Mouse (Mus musculus) hindbrain, embryonic 13.5 days (tissue): ENCODE measurements around the gene Ptgs1. TPM values are rescaled to one million over a fixed set of nuclear protein-coding genes. Genes with fewer than 3 reads are reported as not detected.

Experiments used
- ATAC-seq: fragments of 200-750 bp; cut with Nextera tagmentation; 2 replicates; pipeline ENCODE4 v1.8.0; 2017; ENCODE audit warnings: moderate TSS enrichment; ENCODE audit not compliant: low FRiP score
- H3K27ac ChIP-seq: fragments of 300-500 bp; sonication (generic); 2 replicates; pipeline ENCODE4 v1.5.1; 2015; ENCODE audit warnings: inconsistent platforms, mild to moderate bottlenecking, moderate library complexity
- H3K27me3 ChIP-seq: fragments of 300-500 bp; sonication (generic); 2 replicates; pipeline ENCODE4 v1.6.1; 2015; ENCODE audit warnings: mild to moderate bottlenecking, inconsistent platforms
- H3K36me3 ChIP-seq: fragments of 300-500 bp; sonication (generic); 2 replicates; pipeline ENCODE4 v1.6.1; 2015; ENCODE audit warnings: mild to moderate bottlenecking, inconsistent platforms
- H3K4me1 ChIP-seq: fragments of 300-500 bp; sonication (generic); replicated peaks from 2 replicates; pipeline ENCODE4 v1.6.1; 2015; ENCODE audit warnings: inconsistent platforms
- H3K4me2 ChIP-seq: fragments of 300-500 bp; sonication (generic); 2 replicates; pipeline ENCODE4 v1.6.1; 2015; ENCODE audit warnings: inconsistent platforms, mild to moderate bottlenecking, moderate library complexity
- H3K4me3 ChIP-seq: fragments of 300-500 bp; sonication (generic); 2 replicates; pipeline ENCODE4 v1.5.1; 2015; ENCODE audit warnings: mild to moderate bottlenecking, inconsistent platforms
- H3K9ac ChIP-seq: fragments of 300-500 bp; sonication (generic); 2 replicates; pipeline ENCODE4 v1.6.1; 2015; ENCODE audit warnings: mild to moderate bottlenecking, inconsistent platforms
- H3K9me3 ChIP-seq: fragments of 300-500 bp; sonication (generic); 2 replicates; pipeline ENCODE4 v1.6.1; 2016; ENCODE audit warnings: inconsistent platforms
- WGBS: fragments of 180-500 bp; shearing (Covaris S2); methylation state at CpG from one replicate; pipeline ENCODE4 v1.1.7; 2015; 5-methylcytosine and 5-hydroxymethylcytosine counted together
- polyA plus RNA-seq: library from polyadenylated mRNA; unstranded; fragments of >200 nt; fragmentation: Nextera tagmentation; extraction: Ambion mirVana; gene quantifications from 2 replicates; pipeline ENCODE4 v1.2.1, GENCODE M21; 2015

Ptgs1 gene
- polyA plus RNA-seq, 1 experiment from 2014 or later: 5.1 TPM

GRCm38 (mm10) chr2:36237557-36237956 lies 7.3 kb downstream of the Ptgs1 start:
- H3K4me3 ChIP-seq: no peak overlapping the region
- no peaks in the 10 kb centered on the region for H3K27me3 ChIP-seq
- WGBS: 93% methylated on average over 6 of the region's 6 CpGs
- H3K4me2 ChIP-seq: no peak overlapping the region
- H3K36me3 ChIP-seq: no peaks in the 10 kb centered on the region
- H3K9ac ChIP-seq: no peak overlapping the region
- no peaks in the 10 kb centered on the region for H3K9me3 ChIP-seq
- H3K27ac ChIP-seq: no peak overlapping the region
- no peak for ATAC-seq
- H3K4me1 ChIP-seq: peaks cover 8% of the 10 kb centered on the region; the same call in 1 of the 2 replicates

DNA sequence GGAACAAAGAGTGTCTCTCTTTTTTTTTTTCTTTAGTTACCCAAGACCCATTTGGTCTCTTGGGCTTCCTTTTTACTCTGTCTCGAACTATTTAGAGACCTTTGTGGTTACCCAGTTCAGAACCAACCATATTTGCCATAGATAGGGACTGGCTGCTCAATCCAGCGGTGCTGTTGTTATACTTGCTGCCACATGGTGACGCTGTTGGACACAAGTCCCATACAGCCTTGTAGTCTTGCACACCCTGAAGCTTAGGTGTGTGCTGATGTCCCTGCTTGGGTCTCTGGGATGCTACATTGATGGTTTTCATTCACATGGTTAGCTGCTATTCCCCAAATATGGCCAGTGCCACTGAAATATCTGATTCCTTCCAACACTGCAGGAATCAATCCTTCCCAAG lies 8.2 kb downstream of the Ptgs1 start:
- Histone ChIP-seq H3K9me3 (no peaks in the 10 kb centered on the region), H3K36me3 (no peaks in the 10 kb centered on the region), H3K4me3 (no peak overlapping the region), H3K4me1 (peaks cover 8% of the 10 kb centered on the region; the same call in 1 of the 2 replicates), H3K9ac (no peak overlapping the region), H3K27me3 (no peaks in the 10 kb centered on the region), H3K4me2 (no peak overlapping the region), H3K27ac (no peak overlapping the region)
- no peak for ATAC-seq
- 79% methylated on average over 3 of the region's 3 CpGs for WGBS

- Histone ChIP-seq H3K27me3 (no peaks in the 10 kb centered on the region), H3K4me2 (no peak overlapping the region), H3K4me1 (peaks cover 8% of the 10 kb centered on the region; the same call in 1 of the 2 replicates), H3K27ac (no peak overlapping the region), H3K9ac (no peak overlapping the region), H3K36me3 (no peaks in the 10 kb centered on the region), H3K9me3 (no peaks in the 10 kb centered on the region), H3K4me3 (no peak overlapping the region)
- no peak for ATAC-seq
- 91% methylated on average over 2 of the region's 2 CpGs for WGBS
Observed at GRCm38 (mm10) chr2:36238951-36239350, 8.7 kb downstream of the Ptgs1 start.

GRCm38 (mm10) chr2:36242514-36242913 lies 12.3 kb downstream of the Ptgs1 start:
- H3K4me2 ChIP-seq: no peak overlapping the region
- H3K4me3 ChIP-seq: no peak overlapping the region
- H3K27ac ChIP-seq: no peak overlapping the region
- ATAC-seq: no peak
- H3K9me3 ChIP-seq: no peaks in the 10 kb centered on the region
- H3K36me3 ChIP-seq: no peaks in the 10 kb centered on the region
- no peak overlapping the region for H3K9ac ChIP-seq
- no peaks in the 10 kb centered on the region for H3K4me1 ChIP-seq
- no peaks in the 10 kb centered on the region for H3K27me3 ChIP-seq
- WGBS: 93% methylated on average over 13 of the region's 13 CpGs

DNA sequence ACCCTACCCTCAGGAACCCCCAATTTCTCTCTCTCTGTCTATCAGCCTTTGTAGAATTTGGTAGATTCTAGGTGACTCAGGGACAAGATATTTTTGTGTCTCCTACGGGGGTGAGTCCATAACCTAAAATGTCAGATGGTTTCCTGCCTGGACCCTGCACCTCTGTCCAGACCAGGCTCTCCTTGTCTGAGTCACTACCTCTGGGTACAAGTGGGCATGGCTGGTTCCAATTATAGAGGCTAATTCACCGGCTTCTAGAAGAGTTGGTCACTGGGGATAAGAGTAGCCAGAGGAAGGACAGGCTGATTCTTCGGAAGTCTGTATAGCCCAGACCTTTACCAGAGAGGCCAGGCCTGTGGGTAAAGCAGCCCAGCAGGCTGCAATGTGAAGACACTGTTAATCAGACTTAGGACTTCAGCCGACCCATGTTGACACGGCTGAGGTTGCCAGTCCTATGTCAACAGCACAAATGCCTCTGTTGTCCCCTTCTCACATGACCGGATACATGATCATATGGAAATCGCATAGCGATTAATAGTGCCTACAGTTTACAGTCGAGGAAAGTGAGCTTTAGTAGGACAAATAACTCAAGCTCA lies 13.2 kb downstream of the Ptgs1 start:
- no peaks in the 10 kb centered on the region for H3K4me1 ChIP-seq
- no peak for ATAC-seq
- H3K27ac ChIP-seq: no peak overlapping the region
- H3K4me2 ChIP-seq: no peak overlapping the region
- H3K27me3 ChIP-seq: no peaks in the 10 kb centered on the region
- no peaks in the 10 kb centered on the region for H3K9me3 ChIP-seq
- H3K9ac ChIP-seq: no peak overlapping the region
- 92% methylated on average over 9 of the region's 9 CpGs for WGBS
- H3K4me3 ChIP-seq: no peak overlapping the region
- no peaks in the 10 kb centered on the region for H3K36me3 ChIP-seq

GRCm38 (mm10) chr2:36243892-36244309 lies 13.7 kb downstream of the Ptgs1 start:
- no peaks in the 10 kb centered on the region for H3K27me3 ChIP-seq
- 81% methylated on average over 5 of the region's 5 CpGs for WGBS
- H3K4me2 ChIP-seq: no peak overlapping the region
- H3K4me3 ChIP-seq: no peak overlapping the region
- no peaks in the 10 kb centered on the region for H3K4me1 ChIP-seq
- H3K9ac ChIP-seq: no peak overlapping the region
- no peak for ATAC-seq
- H3K9me3 ChIP-seq: no peaks in the 10 kb centered on the region
- no peak overlapping the region for H3K27ac ChIP-seq
- no peaks in the 10 kb centered on the region for H3K36me3 ChIP-seq

DNA sequence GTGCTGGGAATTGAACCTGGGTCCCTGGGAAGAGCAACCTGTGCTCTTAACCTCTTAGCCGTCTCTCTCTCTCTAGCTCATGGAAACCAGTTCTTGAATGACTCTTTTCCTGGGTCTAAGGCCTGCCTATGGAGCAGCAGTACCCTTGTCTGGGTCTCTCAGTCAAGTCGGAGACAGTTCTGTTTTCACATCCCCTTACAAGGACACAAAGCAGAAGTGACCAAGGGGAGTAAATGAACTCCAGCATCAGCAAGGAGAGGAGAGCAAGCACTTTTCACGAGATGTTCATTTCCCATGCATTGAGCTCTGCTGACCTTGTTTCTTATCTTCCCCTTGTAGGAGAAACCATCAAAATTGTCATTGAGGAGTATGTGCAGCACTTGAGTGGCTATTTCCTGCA lies 14.5 kb downstream of the Ptgs1 start:
- no peaks in the 10 kb centered on the region for H3K9me3 ChIP-seq
- ATAC-seq: no peak
- H3K36me3 ChIP-seq: no peaks in the 10 kb centered on the region
- H3K9ac ChIP-seq: no peak overlapping the region
- H3K27me3 ChIP-seq: no peaks in the 10 kb centered on the region
- no peak overlapping the region for H3K4me2 ChIP-seq
- H3K4me1 ChIP-seq: no peaks in the 10 kb centered on the region
- WGBS: 92% methylated on average over 3 of the region's 3 CpGs
- H3K4me3 ChIP-seq: no peak overlapping the region
- no peak overlapping the region for H3K27ac ChIP-seq

- no peak for ATAC-seq
- 73% methylated on average over 3 of the region's 3 CpGs for WGBS
Observed at GRCm38 (mm10) chr2:36247964-36248363, 17.7 kb downstream of the Ptgs1 start.

GRCm38 (mm10) chr2:36251156-36251555 lies 20.9 kb downstream of the Ptgs1 start:
- Histone ChIP-seq H3K9me3 (no peaks in the 10 kb centered on the region), H3K9ac (no peak overlapping the region), H3K27me3 (no peaks in the 10 kb centered on the region), H3K27ac (no peak overlapping the region), H3K4me1 (no peaks in the 10 kb centered on the region), H3K4me2 (no peak overlapping the region), H3K4me3 (no peak overlapping the region), H3K36me3 (no peaks in the 10 kb centered on the region)
- ATAC-seq: no peak
- 90% methylated on average over 8 of the region's 8 CpGs for WGBS

More at GRCm38 (mm10) chr2:36247964-36248363, 17.7 kb downstream of the Ptgs1 start:
- no peaks in the 10 kb centered on the region for H3K27me3 ChIP-seq
- H3K4me1 ChIP-seq: no peaks in the 10 kb centered on the region
- H3K4me3 ChIP-seq: no peak overlapping the region
- H3K36me3 ChIP-seq: no peaks in the 10 kb centered on the region
- H3K4me2 ChIP-seq: no peak overlapping the region
- no peak overlapping the region for H3K27ac ChIP-seq
- H3K9ac ChIP-seq: no peak overlapping the region
- no peaks in the 10 kb centered on the region for H3K9me3 ChIP-seq

DNA sequence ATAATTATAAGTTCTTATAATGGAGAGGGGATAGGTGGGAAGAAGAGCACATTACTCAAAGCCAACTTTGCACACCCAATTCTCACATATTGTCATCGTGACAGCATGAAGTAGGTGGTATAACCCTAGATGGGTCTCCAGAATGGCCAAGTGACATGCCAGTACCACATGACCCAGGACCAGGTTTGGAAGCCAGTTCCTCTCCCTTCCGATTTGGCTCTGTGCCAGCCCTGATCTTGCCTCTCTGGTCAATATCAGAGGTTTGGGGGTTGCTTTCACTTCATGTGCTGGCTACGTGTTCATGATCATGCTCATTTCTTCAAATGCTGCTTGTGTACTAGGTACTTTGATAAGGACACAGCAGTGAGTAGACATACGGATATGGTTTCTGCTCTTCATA lies 22.3 kb downstream of the Ptgs1 start:
- no peak overlapping the region for H3K4me2 ChIP-seq
- H3K4me3 ChIP-seq: no peak overlapping the region
- H3K36me3 ChIP-seq: no peaks in the 10 kb centered on the region
- no peak overlapping the region for H3K27ac ChIP-seq
- no peaks in the 10 kb centered on the region for H3K9me3 ChIP-seq
- no peak for ATAC-seq
- H3K27me3 ChIP-seq: no peaks in the 10 kb centered on the region
- 92% methylated on average over 4 of the region's 4 CpGs for WGBS
- H3K9ac ChIP-seq: no peak overlapping the region
- no peaks in the 10 kb centered on the region for H3K4me1 ChIP-seq

DNA sequence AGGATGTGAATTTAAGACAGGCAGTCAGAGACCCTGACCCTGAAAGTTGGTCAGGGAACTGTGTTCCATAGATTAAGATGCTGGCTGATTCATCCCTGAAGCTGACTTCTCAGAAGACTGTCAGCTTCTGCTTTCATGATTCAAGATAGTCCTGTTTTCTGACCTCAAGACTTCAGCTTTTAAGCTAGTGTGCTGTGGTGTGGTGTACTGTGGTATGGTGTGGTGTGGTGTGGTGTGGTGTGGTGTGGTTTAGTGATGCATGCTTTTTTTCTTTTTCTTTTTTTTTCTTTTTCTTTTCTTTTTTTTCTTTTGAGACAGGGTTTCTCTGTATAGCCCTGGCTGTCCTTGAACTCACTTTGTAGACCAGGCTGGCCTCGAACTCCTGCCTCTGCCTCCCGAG lies 24.2 kb downstream of the Ptgs1 start:
- no peak overlapping the region for H3K4me3 ChIP-seq
- H3K27ac ChIP-seq: no peak overlapping the region
- no peak for ATAC-seq
- H3K4me2 ChIP-seq: no peak overlapping the region
- no peaks in the 10 kb centered on the region for H3K36me3 ChIP-seq
- no peaks in the 10 kb centered on the region for H3K27me3 ChIP-seq
- no peak overlapping the region for H3K9ac ChIP-seq
- WGBS: 80% methylated on average over 2 of the region's 2 CpGs
- no peaks in the 10 kb centered on the region for H3K9me3 ChIP-seq
- no peaks in the 10 kb centered on the region for H3K4me1 ChIP-seq

DNA sequence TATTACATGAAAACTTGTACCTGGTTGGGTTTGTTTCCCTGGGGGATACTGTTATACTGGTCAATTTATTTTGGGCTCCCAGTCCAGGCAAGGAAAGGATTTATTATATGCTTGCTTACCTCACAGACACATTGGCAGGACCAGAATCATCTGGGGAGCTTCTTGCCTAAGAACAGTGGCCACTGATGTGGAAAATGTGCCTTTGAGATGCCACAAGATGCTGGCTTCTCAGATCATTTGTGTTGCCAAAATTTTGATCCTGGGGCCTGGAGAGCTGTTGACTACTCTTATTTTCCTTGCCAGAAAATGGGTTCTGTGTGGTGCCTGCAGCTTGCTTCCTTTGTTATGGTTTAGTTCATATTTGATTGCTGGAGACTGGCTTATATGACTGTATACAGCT lies 26.7 kb downstream of the Ptgs1 start:
- Histone ChIP-seq H3K9ac (no peak overlapping the region), H3K4me3 (no peak overlapping the region), H3K27me3 (no peaks in the 10 kb centered on the region), H3K9me3 (no peaks in the 10 kb centered on the region), H3K4me2 (no peak overlapping the region), H3K4me1 (no peaks in the 10 kb centered on the region), H3K36me3 (no peaks in the 10 kb centered on the region), H3K27ac (no peak overlapping the region)
- ATAC-seq: no peak

- H3K36me3 ChIP-seq: no peaks in the 10 kb centered on the region
- H3K9me3 ChIP-seq: no peaks in the 10 kb centered on the region
- no peak overlapping the region for H3K4me3 ChIP-seq
- WGBS: 72% methylated on average over 4 of the region's 4 CpGs
- H3K4me2 ChIP-seq: no peak overlapping the region
- no peaks in the 10 kb centered on the region for H3K4me1 ChIP-seq
- no peaks in the 10 kb centered on the region for H3K27me3 ChIP-seq
- H3K27ac ChIP-seq: no peak overlapping the region
- no peak for ATAC-seq
- no peak overlapping the region for H3K9ac ChIP-seq
Observed at GRCm38 (mm10) chr2:36259382-36259781, 29.2 kb downstream of the Ptgs1 start.
